11 mouse cellular contexts compared by ENCODE assay signal in the genomic region with DNA sequence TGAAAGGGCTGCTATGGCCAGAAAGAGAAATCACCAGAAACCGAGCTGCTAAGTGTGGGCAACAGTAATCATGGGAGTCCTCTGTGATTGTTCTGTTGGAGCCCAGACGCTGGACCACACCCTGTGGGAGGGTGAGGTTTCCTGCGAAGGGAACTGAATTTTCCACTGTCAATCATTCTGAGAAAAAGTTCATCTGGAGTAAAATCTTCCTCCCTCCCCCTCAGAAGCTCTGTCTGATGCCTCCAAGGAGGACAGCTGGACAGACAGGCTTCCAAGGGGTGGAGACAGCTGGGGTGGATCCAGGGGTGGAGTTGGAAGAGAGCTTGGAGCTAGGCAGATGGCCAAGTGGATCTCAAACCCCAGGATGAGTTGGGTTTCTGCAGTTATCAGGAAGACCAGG. TPM values are rescaled to one million over a fixed set of nuclear protein-coding genes. Genes with fewer than 3 reads are reported as not detected.
DNase-seq lines count a peak whose midpoint lies in the region; ATAC-seq and TF ChIP-seq lines count a peak whose summit lies in the region.
"Had no signal": no experiment of that assay in that cellular context is flagged by ENCODE, and none has a peak within 500 bp of the region (broad histone marks: within the 10 kb centered on the region; RNA-seq: fewer than 3 reads in every experiment).

No protein-coding gene starts in this region.

- no peak; the same call in 1 of the 2 replicates for ATAC-seq in kidney, embryonic 15.5 days (replicated peaks; ENCODE audit: low FRiP score)
- 0 out of 2 replicates have a peak, but pooled peaks have one; percentile 36 for ATAC-seq in kidney, postnatal 0 days (replicated peaks; ENCODE audit: low FRiP score, low read depth)

- DNase-seq in kidney, adult 18-20 months, result peak; percentile 55
- DNase-seq in gastrocnemius, postnatal 10 days, result peak; percentile 81
- DNase-seq in kidney, postnatal 0 days (ENCODE audit: low spot score), result peak; percentile 17
- DNase-seq in layer of hippocampus, postnatal 36 days, result no peak
- no peak for DNase-seq in layer of hippocampus, adult 9-10 months (ENCODE audit: low spot score)
- DNase-seq in frontal cortex, postnatal 10 days (ENCODE audit: low spot score in 2 of 2), result no peak
- DNase-seq: adrenal gland, adult 8-10 months; cerebellum, postnatal 36 days had no signal

- peaks cover 29% of the 10 kb centered on the region for H3K4me1 ChIP-seq in kidney, embryonic 15.5 days
- H3K4me1 ChIP-seq in kidney, postnatal 0 days (replicated peaks; ENCODE audit: insufficient read depth, low read length), result 0 out of 2 replicates have a peak, but pooled peaks cover 7% of the 10 kb centered on the region
- H3K4me1 ChIP-seq: megakaryocyte, embryonic 14.5 days had no signal

- TF ChIP-seq POLR2A in myocyte (IDR thresholded peaks at IDR 0.05; ENCODE audit: insufficient read length, low read depth), result peak; percentile 8

- H3K4me3 ChIP-seq in kidney, embryonic 15.5 days (replicated peaks), result no peak overlapping the region
- no peak overlapping the region for H3K4me3 ChIP-seq in kidney, postnatal 0 days (replicated peaks; ENCODE audit: low read depth, low read length)
- no peak overlapping the region for H3K4me3 ChIP-seq in myocyte
- H3K4me3 ChIP-seq: megakaryocyte, embryonic 14.5 days had no signal

- TF ChIP-seq CTCF in kidney, postnatal 0 days (IDR thresholded peaks at IDR 0.05; ENCODE audit: low read depth), result no peak

- no peak overlapping the region for H3ac ChIP-seq in myocyte (ENCODE audit: control insufficient read depth, insufficient read length)

- H3K4me2 ChIP-seq in kidney, embryonic 15.5 days, result no peak overlapping the region
- H3K4me2 ChIP-seq in kidney, postnatal 0 days (ENCODE audit: low read length), result no peak overlapping the region
- peak overlapping the region; percentile 68 for H3K4me2 ChIP-seq in myocyte (ENCODE audit: low read depth)

- 20% methylated on average over 3 of the region's 3 CpGs for WGBS in kidney, embryonic 15.5 days
- 30% methylated on average over 3 of the region's 3 CpGs for WGBS in kidney, postnatal 0 days

- H3K36me3 ChIP-seq in kidney, embryonic 15.5 days, result no peaks in the 10 kb centered on the region
- no peaks in the 10 kb centered on the region for H3K36me3 ChIP-seq in kidney, postnatal 0 days (ENCODE audit: insufficient read depth, low read length)
- H3K36me3 ChIP-seq in myocyte (ENCODE audit: control insufficient read depth, insufficient read depth), result no peaks in the 10 kb centered on the region

- no peak overlapping the region for H3K9ac ChIP-seq in kidney, embryonic 15.5 days
- no peak overlapping the region for H3K9ac ChIP-seq in kidney, postnatal 0 days (ENCODE audit: low read depth, low read length)

- no peaks in the 10 kb centered on the region for H3K79me2 ChIP-seq in myocyte (ENCODE audit: control insufficient read depth, insufficient read depth)

- no peaks in the 10 kb centered on the region for H3K9me3 ChIP-seq in kidney, embryonic 15.5 days (replicated peaks)
- H3K9me3 ChIP-seq in kidney, postnatal 0 days (replicated peaks; ENCODE audit: low read length), result no peaks in the 10 kb centered on the region

- H3K27me3 ChIP-seq in kidney, embryonic 15.5 days, result no peaks in the 10 kb centered on the region
- H3K27me3 ChIP-seq in kidney, postnatal 0 days (ENCODE audit: insufficient read depth, low read length), result no peaks in the 10 kb centered on the region
- H3K27me3 ChIP-seq in myocyte (ENCODE audit: control insufficient read depth, insufficient read depth, insufficient read length), result no peaks in the 10 kb centered on the region

- H3K27ac ChIP-seq in kidney, embryonic 15.5 days, result no peak overlapping the region
- no peak overlapping the region for H3K27ac ChIP-seq in kidney, postnatal 0 days

TF ChIP-seq in myocyte, 11 proteins besides CTCF, POLR2A, EP300 and RAD21:
- peak; percentile 69 to 90 (median 83) for TF ChIP-seq MYOD1 (IDR thresholded peaks at IDR 0.05; ENCODE audit: control insufficient read depth in 1 of 3, insufficient read length in 2 of 3, low read depth in 2 of 3)
- no peak for TF ChIP-seq REST (IDR thresholded peaks at IDR 0.05; ENCODE audit: insufficient read depth, insufficient read length)
- TF ChIP-seq MYOG (IDR thresholded peaks at IDR 0.05; ENCODE audit: control insufficient read depth in 1 of 3, insufficient read depth in 1 of 3, insufficient read length in 2 of 3, low read depth in 2 of 3), result peak in 2 of 3 experiments; percentile 83 to 94
- peak; percentile 82 for TF ChIP-seq TCF12 (IDR thresholded peaks at IDR 0.05; ENCODE audit: insufficient read depth, poor library complexity, severe bottlenecking)

RNA-seq across cellular contexts. Expression of a gene that starts 19.8 kb away (rescaled TPM):
- 20.4 and 23.3 TPM in 2 replicates for polyA plus RNA-seq in kidney, embryonic 15.5 days (2015; fragmentation: Nextera tagmentation; extraction: Ambion mirVana)
- 100 to 1,000 TPM; 271 to 282 TPM for total RNA-seq in gastrocnemius, postnatal 10 days (2021)
- polyA plus RNA-seq in kidney, postnatal 0 days (2015; fragmentation: Nextera tagmentation; extraction: Ambion mirVana), result 12.0 and 12.8 TPM in 2 replicates
- 37.3 TPM for polyA plus RNA-seq in myocyte (2012; fragmentation: generic; extraction: Trizol)
- total RNA-seq in layer of hippocampus, postnatal 36 days (2021), result 10 to 100 TPM; 14.3 to 16.1 TPM

Comparison
In these comparisons a context has a peak if more than half of its experiments do, and no peak if none do; other contexts are left out.
1. DNase-seq: peak in kidney, adult 18-20 months (single experiment), gastrocnemius, postnatal 10 days (single experiment) and kidney, postnatal 0 days (single experiment); none in layer of hippocampus, postnatal 36 days (0 of 2), layer of hippocampus, adult 9-10 months (single experiment) and frontal cortex, postnatal 10 days (0 of 2).